Mouse (Mus musculus): Measurements from ENCODE around the gene Lrrn1. TPM values are rescaled to one million over a fixed set of nuclear protein-coding genes. Genes with fewer than 3 reads are reported as not detected.

The Lrrn1 gene
- polyA plus RNA-seq, 1 experiment from 2014 or later, result 4.8 TPM

GRCm38 (mm10) chr6:107614288-107614687 is 84.7 kb downstream of the Lrrn1 start:
- Histone ChIP-seq H3K36me3 (no peaks in the 10 kb centered on the region), H3K4me3 (replicated peaks) (no peak overlapping the region), H3K4me2 (no peak overlapping the region), H3K9ac (no peak overlapping the region), H3K4me1 (no peaks in the 10 kb centered on the region), H3K27me3 (replicated peaks) (no peaks in the 10 kb centered on the region), H3K9me3 (no peaks in the 10 kb centered on the region), H3K27ac (no peak overlapping the region)
- ATAC-seq (ENCODE audit: insufficient read depth, low FRiP score, low read depth), result no peak
- 48% methylated on average over 1 of the region's 1 CpGs for WGBS
